Mouse (Mus musculus) MEL-GATA-1-ER (cell line): ENCODE measurements around the gene Syt2.

Source experiments
- DNase-seq: peaks from one replicate; pipeline ENCODE4 v3.0.0-alpha.2; 2012; ENCODE audit warnings: low read depth; ENCODE audit errors: extremely low read depth

Gene Syt2

GRCm38 (mm10) chr1:134646261-134646962 lies at the start of gene Syt2:
Syt2 (plus strand) TSS chr1:134646677.
- no peak for DNase-seq

GRCm38 (mm10) chr1:134597339-134598054 lies 49.0 kb upstream of the Syt2 start:
- DNase-seq: peak; percentile 62

- no peak for DNase-seq
Measured at GRCm38 (mm10) chr1:134604086-134604485, 42.4 kb upstream of the Syt2 start.

GRCm38 (mm10) chr1:134605670-134606069 lies 40.8 kb upstream of the Syt2 start:
- DNase-seq: no peak

- DNase-seq: peak; percentile 94
Measured at GRCm38 (mm10) chr1:134606381-134606780, 40.1 kb upstream of the Syt2 start.

- no peak for DNase-seq
Measured at GRCm38 (mm10) chr1:134607279-134607678, 39.2 kb upstream of the Syt2 start.

GRCm38 (mm10) chr1:134609172-134609571 lies 37.3 kb upstream of the Syt2 start:
- no peak for DNase-seq

- no peak for DNase-seq
Measured at GRCm38 (mm10) chr1:134614554-134614953, 31.9 kb upstream of the Syt2 start.

GRCm38 (mm10) chr1:134614988-134615387 lies 31.5 kb upstream of the Syt2 start:
- DNase-seq: no peak

- DNase-seq: no peak
Measured at GRCm38 (mm10) chr1:134617656-134618055, 28.8 kb upstream of the Syt2 start.

GRCm38 (mm10) chr1:134625325-134625724 lies 21.2 kb upstream of the Syt2 start:
- DNase-seq: no peak

GRCm38 (mm10) chr1:134629455-134629854 lies 17.0 kb upstream of the Syt2 start:
- no peak for DNase-seq

- DNase-seq: no peak
Measured at GRCm38 (mm10) chr1:134634296-134634695, 12.2 kb upstream of the Syt2 start.

GRCm38 (mm10) chr1:134636245-134636644 lies 10.2 kb upstream of the Syt2 start:
- DNase-seq: no peak

GRCm38 (mm10) chr1:134636684-134637083 lies 9.8 kb upstream of the Syt2 start:
- DNase-seq: no peak

- no peak for DNase-seq
Measured at GRCm38 (mm10) chr1:134638041-134638440, 8.4 kb upstream of the Syt2 start.

GRCm38 (mm10) chr1:134638522-134638921 lies 8.0 kb upstream of the Syt2 start:
- DNase-seq: no peak

- no peak for DNase-seq
Measured at GRCm38 (mm10) chr1:134639460-134639859, 7.0 kb upstream of the Syt2 start.

- DNase-seq: peak; percentile 10
Measured at GRCm38 (mm10) chr1:134641507-134641906, 5.0 kb upstream of the Syt2 start.

GRCm38 (mm10) chr1:134643702-134644101 lies 2.8 kb upstream of the Syt2 start:
- no peak for DNase-seq

GRCm38 (mm10) chr1:134645408-134646200 lies 873 bp upstream of the Syt2 start:
- no peak for DNase-seq

- DNase-seq: no peak
Measured at GRCm38 (mm10) chr1:134646963-134647282, 446 bp downstream of the Syt2 start.
